Mouse (Mus musculus) intestine, postnatal 0 days (tissue): ENCODE results near the gene Sass6. TPM values are rescaled to one million over a fixed set of nuclear protein-coding genes. Genes with fewer than 3 reads are reported as not detected.

ENCODE experiments used
- ATAC-seq: fragments of 200-750 bp; cut with Nextera tagmentation; 2 replicates; pipeline ENCODE4 v1.8.0; 2017; ENCODE audit warnings: mild to moderate bottlenecking, moderate TSS enrichment, moderate library complexity
- H3K27ac ChIP-seq: fragments of 300-500 bp; sonication (generic); 2 replicates; pipeline ENCODE4 v1.5.1; 2014; ENCODE audit warnings: mild to moderate bottlenecking, low read depth, low read length, moderate library complexity
- H3K27me3 ChIP-seq: fragments of 300-500 bp; sonication (generic); replicated peaks from 2 replicates; pipeline ENCODE4 v1.6.1; 2014; ENCODE audit warnings: low read length, mixed read lengths; ENCODE audit not compliant: control insufficient read depth, insufficient read depth
- H3K36me3 ChIP-seq: fragments of 300-500 bp; sonication (generic); 2 replicates; pipeline ENCODE4 v1.6.1; 2014; ENCODE audit warnings: mild to moderate bottlenecking, moderate library complexity; ENCODE audit not compliant: control insufficient read depth, insufficient read depth
- H3K4me1 ChIP-seq: fragments of 300-500 bp; sonication (generic); replicated peaks from 2 replicates; pipeline ENCODE4 v1.6.1; 2014; ENCODE audit warnings: antibody characterized with exemption, low read length, mixed read lengths; ENCODE audit not compliant: control insufficient read depth, insufficient read depth
- H3K4me2 ChIP-seq: fragments of 300-500 bp; sonication (generic); replicated peaks from 2 replicates; pipeline ENCODE4 v1.6.1; 2014; ENCODE audit warnings: low read depth, mild to moderate bottlenecking, moderate library complexity
- H3K4me3 ChIP-seq: fragments of 300-500 bp; sonication (generic); 2 replicates; pipeline ENCODE4 v1.5.1; 2014; ENCODE audit warnings: low read depth, low read length
- H3K9ac ChIP-seq: fragments of 300-500 bp; sonication (generic); 2 replicates; pipeline ENCODE4 v1.6.1; 2014; ENCODE audit warnings: mild to moderate bottlenecking, low read depth, low read length
- H3K9me3 ChIP-seq: fragments of 300-500 bp; sonication (generic); 2 replicates; pipeline ENCODE4 v1.6.1; 2016; ENCODE audit warnings: mixed run types; ENCODE audit not compliant: control insufficient read depth
- CTCF ChIP-seq: sonication (generic); IDR thresholded peaks from 2 replicates; pipeline ENCODE4 v1.5.1; 2016; ENCODE audit warnings: low read depth, mild to moderate bottlenecking, control low read depth, antibody characterized with exemption, moderate library complexity
- WGBS: fragments of 180-500 bp; shearing (Covaris S2); extraction: QIAGEN DNeasy Blood & Tissue Kit; methylation state at CpG from one replicate; pipeline ENCODE4 v1.1.7; 2014; 5-methylcytosine and 5-hydroxymethylcytosine counted together
- polyA plus RNA-seq: library from polyadenylated mRNA; unstranded; fragments of >200 nt; fragmentation: Nextera tagmentation; extraction: Ambion mirVana; gene quantifications from 2 replicates; pipeline ENCODE4 v1.2.1, GENCODE M21; 2015

Gene Sass6
- polyA plus RNA-seq, 1 experiment from 2014 or later: 4.1 TPM

DNA sequence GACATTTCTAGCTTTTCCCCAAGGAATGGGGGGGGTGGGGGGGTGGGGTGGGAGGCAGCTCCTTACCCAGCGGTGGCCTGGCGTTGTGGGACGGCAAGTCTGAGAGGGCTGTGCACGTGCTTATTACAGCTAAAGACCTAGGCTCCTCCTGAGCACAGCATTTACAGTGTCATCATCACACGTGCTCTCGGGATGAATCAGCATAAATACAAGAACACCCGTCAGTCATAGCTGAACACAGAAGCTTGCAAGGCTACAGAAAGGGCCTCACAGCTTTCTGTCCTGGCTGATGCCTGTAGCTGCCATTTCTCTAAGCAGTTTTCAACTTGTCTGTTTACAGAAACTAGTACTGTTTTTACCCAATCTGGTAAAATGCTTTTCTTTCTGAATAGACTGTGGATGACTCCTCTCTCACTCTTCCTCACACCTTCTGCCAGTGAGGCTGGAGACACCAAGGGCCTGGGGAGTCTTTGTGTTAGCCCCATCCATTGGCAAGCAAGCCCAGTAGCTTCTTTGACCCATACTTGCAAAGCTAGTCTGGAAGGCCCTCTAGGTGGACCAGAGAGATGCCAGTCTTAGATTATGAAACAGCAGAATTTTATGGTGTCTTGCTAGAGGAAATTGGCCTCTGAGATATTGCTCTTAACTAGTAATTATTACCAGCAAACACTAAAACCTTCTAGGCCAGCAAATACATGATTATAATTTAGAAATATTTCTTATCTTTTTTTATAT is 26.0 kb downstream of the Sass6 start:
- Histone ChIP-seq H3K4me3 (no peak overlapping the region), H3K27ac (no peak overlapping the region), H3K4me2 (no peak overlapping the region), H3K9me3 (no peaks in the 10 kb centered on the region), H3K36me3 (peaks cover 17% of the 10 kb centered on the region), H3K4me1 (no peaks in the 10 kb centered on the region), H3K27me3 (no peaks in the 10 kb centered on the region), H3K9ac (no peak overlapping the region)
- no peak for TF ChIP-seq CTCF
- ATAC-seq: no peak
- 91% methylated on average over 7 of the region's 7 CpGs for WGBS

DNA sequence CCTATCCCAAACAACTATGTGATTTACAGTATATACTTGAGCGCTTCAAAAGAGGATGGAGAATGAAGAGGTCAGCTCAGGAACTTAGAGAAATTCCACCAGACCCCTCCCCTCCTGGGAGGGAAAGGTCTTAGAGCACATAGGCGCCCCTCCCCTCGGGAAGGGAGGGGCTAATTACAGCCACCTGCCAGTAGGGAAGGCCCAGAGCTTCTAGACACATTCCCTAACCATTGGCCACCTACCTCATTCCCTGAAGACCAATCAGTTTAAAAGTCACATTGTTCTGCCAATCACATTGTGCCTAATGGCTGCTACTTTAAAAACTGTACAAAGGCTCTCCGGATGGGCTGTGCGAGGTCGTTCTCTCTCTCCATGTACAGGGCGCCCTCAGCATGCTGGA is 27.9 kb downstream of the Sass6 start:
- ATAC-seq: no peak
- H3K4me2 ChIP-seq: no peak overlapping the region
- WGBS: 95% methylated on average over 7 of the region's 7 CpGs
- H3K27ac ChIP-seq: no peak overlapping the region
- no peaks in the 10 kb centered on the region for H3K27me3 ChIP-seq
- no peak overlapping the region for H3K4me3 ChIP-seq
- H3K9me3 ChIP-seq: no peaks in the 10 kb centered on the region
- TF ChIP-seq CTCF: no peak
- peaks cover 12% of the 10 kb centered on the region; the same call in 1 of the 2 replicates for H3K36me3 ChIP-seq
- H3K4me1 ChIP-seq: no peaks in the 10 kb centered on the region
- H3K9ac ChIP-seq: no peak overlapping the region

- no peak overlapping the region for H3K27ac ChIP-seq
- H3K4me3 ChIP-seq: no peak overlapping the region
- no peaks in the 10 kb centered on the region for H3K27me3 ChIP-seq
- no peaks in the 10 kb centered on the region for H3K4me1 ChIP-seq
- 83% methylated on average over 1 of the region's 1 CpGs for WGBS
- no peak overlapping the region for H3K4me2 ChIP-seq
- no peak overlapping the region for H3K9ac ChIP-seq
- no peaks in the 10 kb centered on the region for H3K9me3 ChIP-seq
- ATAC-seq: no peak
- TF ChIP-seq CTCF: no peak
- H3K36me3 ChIP-seq: peaks cover 45% of the 10 kb centered on the region
Measured at GRCm38 (mm10) chr3:116631459-116631858, 36.7 kb downstream of the Sass6 start.

DNA sequence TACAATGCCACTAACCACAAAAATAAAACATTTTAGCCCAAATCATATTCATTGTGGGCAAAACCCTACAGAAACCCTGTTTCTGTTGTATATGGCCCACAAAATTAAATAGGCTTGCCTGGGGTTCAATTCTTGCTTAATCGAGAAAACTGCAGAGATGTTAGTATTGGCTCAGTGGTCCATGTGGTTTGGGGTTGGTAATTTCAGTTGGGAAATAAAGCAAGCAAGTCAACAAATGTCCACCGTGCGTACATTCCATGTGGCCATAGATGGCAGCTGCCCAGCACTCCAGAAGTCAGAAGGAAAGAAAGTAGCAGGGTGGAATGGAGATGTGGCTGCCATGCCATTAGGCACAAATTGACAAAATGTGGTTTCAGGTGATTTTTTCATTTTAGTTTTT is 38.2 kb downstream of the Sass6 start:
- Histone ChIP-seq H3K4me2 (no peak overlapping the region), H3K27me3 (no peaks in the 10 kb centered on the region), H3K9ac (no peak overlapping the region), H3K4me3 (no peak overlapping the region), H3K9me3 (no peaks in the 10 kb centered on the region), H3K36me3 (peaks cover 49% of the 10 kb centered on the region), H3K4me1 (0 out of 2 replicates have a peak, but pooled peaks cover 3% of the 10 kb centered on the region), H3K27ac (no peak overlapping the region)
- no peak for TF ChIP-seq CTCF
- WGBS: 85% methylated on average over 3 of the region's 3 CpGs
- ATAC-seq: no peak

- Histone ChIP-seq H3K4me2 (no peak overlapping the region), H3K36me3 (peaks cover 53% of the 10 kb centered on the region), H3K9ac (no peak overlapping the region), H3K4me1 (0 out of 2 replicates have a peak, but pooled peaks cover 3% of the 10 kb centered on the region), H3K9me3 (no peaks in the 10 kb centered on the region), H3K27me3 (no peaks in the 10 kb centered on the region), H3K4me3 (no peak overlapping the region), H3K27ac (no peak overlapping the region)
- ATAC-seq: no peak
- TF ChIP-seq CTCF: no peak
- WGBS: 94% methylated on average over 3 of the region's 3 CpGs
Measured at GRCm38 (mm10) chr3:116634091-116634490, 39.3 kb downstream of the Sass6 start.

DNA sequence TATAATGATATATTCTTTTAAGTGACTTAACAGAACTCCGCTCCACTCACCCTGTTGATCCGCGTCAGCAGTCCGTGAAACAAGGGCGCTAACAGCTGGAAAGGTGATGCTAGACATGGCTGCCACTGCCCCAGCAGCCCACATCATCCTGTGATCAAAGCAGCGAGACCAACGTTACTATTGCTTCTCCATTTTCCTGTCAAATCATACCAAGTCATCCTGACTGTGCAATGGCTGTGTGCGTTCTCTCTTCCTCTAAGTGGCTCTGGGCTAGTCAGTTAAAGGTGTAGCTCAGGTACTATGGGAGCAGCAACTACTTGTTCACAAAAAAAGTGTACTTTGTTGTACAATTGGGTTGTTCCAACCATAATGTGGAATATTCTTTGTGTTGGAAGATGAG is 40.1 kb downstream of the Sass6 start:
- 91% methylated on average over 8 of the region's 8 CpGs for WGBS
- no peak for ATAC-seq
- Histone ChIP-seq H3K4me2 (no peak overlapping the region), H3K36me3 (peaks cover 60% of the 10 kb centered on the region), H3K4me3 (no peak overlapping the region), H3K4me1 (0 out of 2 replicates have a peak, but pooled peaks cover 3% of the 10 kb centered on the region), H3K27me3 (no peaks in the 10 kb centered on the region), H3K9me3 (no peaks in the 10 kb centered on the region), H3K27ac (no peak overlapping the region), H3K9ac (no peak overlapping the region)
- TF ChIP-seq CTCF: no peak
